Mouse (Mus musculus): ENCODE results near the gene Gmip. TPM values are rescaled to one million over a fixed set of nuclear protein-coding genes. Genes with fewer than 3 reads are reported as not detected.

Gene Gmip
- total RNA-seq, 2 experiments from 2014 or later: 59.3 to 62.2 TPM

DNA sequence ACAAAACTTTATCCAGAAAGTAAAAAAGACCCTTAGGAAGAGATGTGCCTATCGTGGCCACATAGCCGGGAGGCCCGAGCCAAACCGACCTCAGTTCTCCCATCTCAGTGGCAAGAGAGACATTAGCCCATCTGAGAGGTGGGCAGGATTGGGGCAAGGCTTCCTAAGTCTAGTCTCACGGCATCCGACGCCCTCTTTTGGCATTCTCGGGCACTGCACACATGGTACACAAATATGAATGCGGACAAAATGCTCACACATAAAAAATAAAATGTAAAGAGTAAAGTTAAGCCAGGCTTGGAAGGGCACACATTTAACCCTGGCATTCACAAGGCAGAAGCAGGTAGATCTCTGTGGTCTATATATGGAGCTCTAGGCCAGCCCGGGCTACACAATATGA is 45.4 kb downstream of the Gmip start:
- no peak for ATAC-seq (ENCODE audit: poor library complexity, severe bottlenecking)

DNA sequence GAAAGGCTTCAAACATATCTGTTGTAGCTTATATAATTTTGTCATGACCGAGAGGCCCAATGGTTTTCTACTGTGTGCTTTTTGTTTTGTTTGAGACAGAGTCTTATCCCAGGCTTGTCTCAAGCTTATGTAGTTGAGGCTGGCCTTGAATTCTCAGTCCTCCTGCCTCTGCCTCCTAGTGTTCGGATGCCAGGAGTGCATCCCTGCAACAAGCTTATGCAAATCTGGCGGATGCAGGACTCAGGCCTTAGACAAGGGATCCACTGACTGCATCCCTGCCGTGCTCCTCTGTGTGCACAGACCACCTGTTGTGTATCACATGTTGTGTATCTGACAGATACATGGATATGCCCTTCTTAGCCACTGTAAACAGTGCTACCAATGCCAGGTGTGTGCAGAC is 52.3 kb downstream of the Gmip start:
- ATAC-seq (ENCODE audit: poor library complexity, severe bottlenecking): no peak

DNA sequence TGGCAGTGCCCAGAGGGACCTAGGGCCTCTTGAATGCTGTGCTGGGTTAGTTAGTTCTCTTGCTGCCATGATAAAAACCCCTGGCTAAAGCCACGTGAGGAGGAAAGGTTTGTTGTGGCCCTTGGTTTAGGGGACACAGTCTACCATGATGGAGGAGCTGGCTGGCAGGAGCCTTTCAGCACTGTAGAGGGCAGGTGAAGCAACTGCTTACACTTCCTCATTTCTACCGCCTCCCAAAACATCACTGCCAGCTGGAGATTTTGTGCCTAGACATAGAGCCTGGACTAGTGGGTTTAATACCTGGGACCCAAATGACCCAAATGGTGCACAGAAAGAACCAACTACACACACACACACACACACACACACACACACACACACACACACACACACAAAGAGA is 52.8 kb downstream of the Gmip start:
- ATAC-seq (ENCODE audit: poor library complexity, severe bottlenecking): peak; percentile 71

DNA sequence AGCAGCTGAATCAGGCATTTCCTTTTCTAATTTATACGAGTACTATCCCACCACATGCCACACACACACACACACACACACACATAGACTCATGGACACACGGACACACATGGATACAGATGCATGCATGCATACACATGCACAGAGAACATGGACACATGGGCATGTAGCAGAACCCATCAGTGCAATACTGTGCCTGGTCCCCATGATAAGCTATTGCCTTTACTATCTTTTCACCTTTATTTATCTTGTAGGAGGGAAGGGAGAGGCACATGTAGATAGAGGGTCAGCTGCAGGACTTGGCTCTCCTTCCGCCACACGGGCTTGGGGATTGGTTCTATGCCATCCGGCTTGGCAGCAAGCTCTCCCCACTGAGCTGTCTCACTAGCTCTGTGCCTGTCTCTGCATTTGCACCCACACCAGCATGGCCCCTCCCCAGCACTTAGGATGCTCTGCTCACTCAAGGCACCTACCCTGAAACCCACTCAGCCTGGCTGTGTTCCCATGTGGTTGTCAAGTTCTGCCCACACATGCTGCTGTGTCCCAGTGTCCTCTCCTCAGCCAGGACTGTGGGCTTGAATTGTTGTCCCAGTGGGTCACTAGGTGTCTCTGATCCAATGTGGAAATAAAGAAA is 55.0 kb downstream of the Gmip start:
- no peak for ATAC-seq (ENCODE audit: poor library complexity, severe bottlenecking)

DNA sequence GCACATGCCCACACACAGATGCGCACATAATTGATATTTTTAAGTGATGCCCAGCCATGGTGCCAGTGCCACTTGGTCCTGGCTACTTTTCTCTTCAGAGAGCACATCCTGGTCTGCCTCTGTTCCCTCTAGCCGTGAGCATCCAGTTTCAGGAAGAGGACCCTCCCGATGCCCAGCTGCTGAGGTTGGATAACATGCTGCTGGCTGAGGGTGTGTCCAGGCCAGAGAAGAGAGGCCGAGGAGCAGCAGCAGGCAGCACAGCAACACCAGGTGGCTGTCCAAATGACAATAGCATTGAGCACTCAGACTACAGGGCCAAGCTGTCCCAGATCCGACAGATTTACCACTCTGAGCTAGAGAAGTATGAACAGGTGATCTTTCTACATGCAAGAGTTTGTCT is 55.7 kb downstream of the Gmip start:
- ATAC-seq (ENCODE audit: poor library complexity, severe bottlenecking): no peak

DNA sequence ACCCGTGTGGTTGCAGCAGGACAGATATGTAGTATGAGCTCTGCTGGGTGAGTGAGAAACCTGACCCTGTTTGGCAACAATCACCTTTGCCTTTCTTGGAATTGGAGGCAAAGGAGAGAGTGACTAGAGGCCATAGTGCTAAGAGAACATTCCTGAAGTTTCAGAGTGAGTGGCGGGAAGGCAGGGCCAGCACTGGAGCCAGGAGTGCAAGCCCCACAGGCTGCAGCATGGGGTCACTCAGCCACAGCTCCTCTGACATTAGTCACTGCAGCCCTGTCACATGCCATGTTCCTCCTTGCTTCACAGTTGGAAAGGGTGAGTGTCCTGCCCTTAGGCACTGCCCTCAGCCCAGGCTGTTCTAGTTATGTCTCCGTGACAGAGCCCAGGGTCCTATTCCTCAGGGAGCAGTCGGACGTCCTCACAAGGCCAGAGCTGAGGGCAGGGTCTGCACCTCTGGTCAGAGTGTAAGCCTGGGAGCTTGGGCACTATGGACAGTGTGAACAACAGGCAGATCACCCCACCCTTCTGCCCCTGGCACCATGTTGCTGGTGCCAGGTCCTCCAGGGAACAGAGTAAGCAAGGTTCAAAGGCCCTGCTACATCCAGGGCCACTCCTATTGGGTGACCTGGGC is 59.3 kb downstream of the Gmip start:
- no peak for ATAC-seq (ENCODE audit: poor library complexity, severe bottlenecking)

DNA sequence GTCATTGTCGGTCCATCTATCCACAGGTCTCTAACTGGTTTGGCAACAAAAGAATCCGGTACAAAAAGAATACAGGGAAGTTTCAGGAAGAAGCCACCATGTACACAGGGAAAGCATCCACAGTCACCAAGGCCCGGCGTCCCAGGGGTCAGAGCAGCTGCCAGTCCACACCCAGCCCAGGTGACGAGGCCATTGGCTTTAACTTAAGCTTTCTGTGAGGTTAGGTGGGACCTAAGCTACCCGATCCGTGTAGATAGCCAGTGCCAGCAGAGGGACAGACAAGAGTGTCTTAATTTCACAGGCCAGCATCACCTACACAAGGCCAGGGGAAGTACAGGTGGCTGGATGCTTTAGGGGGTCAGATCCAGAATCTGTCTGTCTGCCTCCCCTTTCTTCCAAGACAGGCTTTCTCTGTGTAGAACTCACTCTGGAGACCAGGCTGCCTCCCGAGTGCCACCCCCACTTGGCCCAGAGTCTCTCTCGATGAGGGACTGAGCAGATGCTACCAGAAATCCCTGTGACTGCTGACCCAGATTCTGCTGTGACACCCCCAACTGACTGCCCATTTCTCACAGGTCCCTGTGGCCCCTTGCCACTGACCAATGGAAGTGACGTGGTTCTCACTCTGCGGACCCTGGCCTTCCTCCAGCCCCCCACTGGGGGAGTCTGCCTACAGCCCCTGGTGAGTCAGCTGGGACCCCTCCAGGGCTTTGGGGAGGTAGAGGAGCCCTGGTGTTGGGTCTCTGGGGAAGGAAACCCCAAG is 61.7 kb downstream of the Gmip start:
- ATAC-seq (ENCODE audit: poor library complexity, severe bottlenecking): no peak

DNA sequence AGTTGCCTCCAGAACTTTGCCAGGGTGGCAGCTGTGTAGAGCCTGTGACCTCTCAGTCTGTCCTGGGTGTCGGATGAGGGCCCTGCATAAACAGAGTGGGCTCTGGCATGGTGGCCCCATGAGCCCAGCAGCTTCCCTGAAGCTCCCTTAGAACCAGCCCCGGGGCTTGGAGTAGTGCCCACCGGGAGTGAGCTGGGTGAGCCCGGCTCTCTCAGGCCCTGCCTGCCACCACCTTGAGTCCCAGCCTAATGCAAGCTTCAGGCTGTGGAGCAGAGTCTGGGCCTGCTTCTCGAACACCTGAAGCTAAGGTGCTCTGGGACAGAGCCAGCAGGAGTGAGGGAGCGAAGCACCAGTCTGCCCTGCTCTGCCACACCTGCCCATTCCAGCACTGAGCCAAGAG is 62.4 kb downstream of the Gmip start:
- ATAC-seq (ENCODE audit: poor library complexity, severe bottlenecking): no peak

Other genes starting within 250 kb of the Gmip start
- gene Zfp868, start 183.1 kb upstream of the Gmip start, total RNA-seq (2015): 22.9 and 23.7 TPM in 2 replicates
- 14.0 TPM in 2 replicates for gene Zfp868, start 183.1 kb upstream of the Gmip start, total RNA-seq (2017)
- 0.76 and 0.89 TPM in 2 replicates for gene Zfp964, start 154.2 kb upstream of the Gmip start, total RNA-seq (2015)
- 0.33 TPM in 1 of 2 replicates, not detected in the other for gene Zfp964, start 154.2 kb upstream of the Gmip start, total RNA-seq (2017)
- gene Zfp869, start 98.0 kb upstream of the Gmip start, total RNA-seq (2015): 16.7 and 17.9 TPM in 2 replicates
- gene Zfp869, start 98.0 kb upstream of the Gmip start, total RNA-seq (2017): 18.1 and 21.5 TPM in 2 replicates
- gene Zfp963, start 58.7 kb upstream of the Gmip start, total RNA-seq (2015): 7.2 and 8.0 TPM in 2 replicates
- gene Zfp963, start 58.7 kb upstream of the Gmip start, total RNA-seq (2017): 3.7 and 5.5 TPM in 2 replicates
- not detected in 2 replicates for gene Gm20422, start 33.8 kb upstream of the Gmip start, total RNA-seq (2015)
- gene Gm20422, start 33.8 kb upstream of the Gmip start, total RNA-seq (2017): 0.33 and 0.45 TPM in 2 replicates
- 19.5 and 21.1 TPM in 2 replicates for gene Atp13a1, start 17.5 kb upstream of the Gmip start, total RNA-seq (2015)
- 15.6 and 16.9 TPM in 2 replicates for gene Atp13a1, start 17.5 kb upstream of the Gmip start, total RNA-seq (2017)
- 23.6 TPM in 2 replicates for gene Zfp866, start 17.5 kb upstream of the Gmip start, total RNA-seq (2015)
- gene Zfp866, start 17.5 kb upstream of the Gmip start, total RNA-seq (2017): 24.9 and 27.2 TPM in 2 replicates
- gene Lpar2, start 13.8 kb downstream of the Gmip start, total RNA-seq (2015): 1.7 and 2.0 TPM in 2 replicates
- gene Lpar2, start 13.8 kb downstream of the Gmip start, total RNA-seq (2017): 0.57 and 0.59 TPM in 2 replicates
- 1.3 and 2.4 TPM in 2 replicates for gene Pbx4, start 23.8 kb downstream of the Gmip start, total RNA-seq (2015)
- 0.57 and 1.9 TPM in 2 replicates for gene Pbx4, start 23.8 kb downstream of the Gmip start, total RNA-seq (2017)
- not detected in 2 replicates for gene Cilp2, start 79.0 kb downstream of the Gmip start, total RNA-seq (2015)
- not detected in 2 replicates for gene Cilp2, start 79.0 kb downstream of the Gmip start, total RNA-seq (2017)
- gene Tssk6, start 93.5 kb downstream of the Gmip start, total RNA-seq (2015): 0.27 TPM in 1 of 2 replicates, not detected in the other
- 0.16 and 0.26 TPM in 2 replicates for gene Tssk6, start 93.5 kb downstream of the Gmip start, total RNA-seq (2017)
- gene Ndufa13, start 93.9 kb downstream of the Gmip start, total RNA-seq (2015): 63.4 and 75.7 TPM in 2 replicates
- 120 and 143 TPM in 2 replicates for gene Ndufa13, start 93.9 kb downstream of the Gmip start, total RNA-seq (2017)
- gene Yjefn3, start 94.0 kb downstream of the Gmip start, total RNA-seq (2015): 3.1 TPM in 1 of 2 replicates, not detected in the other
- not detected in 2 replicates for gene Yjefn3, start 94.0 kb downstream of the Gmip start, total RNA-seq (2017)
- gene Gatad2a, start 187.7 kb downstream of the Gmip start, total RNA-seq (2015): 50.1 and 62.0 TPM in 2 replicates
- gene Gatad2a, start 187.7 kb downstream of the Gmip start, total RNA-seq (2017): 62.5 and 64.7 TPM in 2 replicates
- gene Mau2, start 234.1 kb downstream of the Gmip start, total RNA-seq (2015): 28.1 and 28.4 TPM in 2 replicates
- gene Mau2, start 234.1 kb downstream of the Gmip start, total RNA-seq (2017): 28.1 and 33.8 TPM in 2 replicates
- gene Sugp1, start 234.1 kb downstream of the Gmip start, total RNA-seq (2015): 11.6 and 15.0 TPM in 2 replicates
- gene Sugp1, start 234.1 kb downstream of the Gmip start, total RNA-seq (2017): 17.3 and 24.1 TPM in 2 replicates

Data from megakaryocyte, adult 5-6 weeks (primary cell).